Mouse (Mus musculus): Measurements from ENCODE around the gene Ptpn6.

Gene Ptpn6

GRCm38 (mm10) chr6:124755831-124756595, 17.5 kb upstream of the Ptpn6 start, which contains the start of the genes Gm45234 and Atn1:
Gene Gm45234, minus strand, starts transcription at chr6:124756021.
Gene Atn1, minus strand, starts transcription at chr6:124756524.
- no peak for DNase-seq (ENCODE audit: low read depth in 1 of 2, low spot score in 2 of 2)

GRCm38 (mm10) chr6:124755306-124755705, 16.8 kb upstream of the Ptpn6 start:
- no peak for DNase-seq (ENCODE audit: low read depth in 1 of 2, low spot score in 2 of 2)

- no peak for DNase-seq (ENCODE audit: low read depth in 1 of 2, low spot score in 2 of 2)
These were observed 15.3 kb upstream of the Ptpn6 start for GRCm38 (mm10) chr6:124753861-124754260.

GRCm38 (mm10) chr6:124750405-124750804, 11.9 kb upstream of the Ptpn6 start:
- no peak for DNase-seq (ENCODE audit: low read depth in 1 of 2, low spot score in 2 of 2)

GRCm38 (mm10) chr6:124746654-124747632, 8.4 kb upstream of the Ptpn6 start:
- no peak for DNase-seq (ENCODE audit: low read depth in 1 of 2, low spot score in 2 of 2)

GRCm38 (mm10) chr6:124746296-124746605, 7.7 kb upstream of the Ptpn6 start:
- DNase-seq (ENCODE audit: low read depth in 1 of 2, low spot score in 2 of 2), result no peak

GRCm38 (mm10) chr6:124745490-124746295, 7.2 kb upstream of the Ptpn6 start:
- DNase-seq (ENCODE audit: low read depth in 1 of 2, low spot score in 2 of 2), result peak; percentile 83 to 91

- DNase-seq (ENCODE audit: low read depth in 1 of 2, low spot score in 2 of 2), result no peak
These were observed 6.3 kb upstream of the Ptpn6 start for GRCm38 (mm10) chr6:124744755-124745321.

- no peak for DNase-seq (ENCODE audit: low read depth in 1 of 2, low spot score in 2 of 2)
These were observed 5.1 kb upstream of the Ptpn6 start for GRCm38 (mm10) chr6:124743647-124744046.

- no peak for DNase-seq (ENCODE audit: low read depth in 1 of 2, low spot score in 2 of 2)
These were observed 4.5 kb upstream of the Ptpn6 start for GRCm38 (mm10) chr6:124742839-124743514.

GRCm38 (mm10) chr6:124741842-124742241, 3.3 kb upstream of the Ptpn6 start:
- no peak for DNase-seq (ENCODE audit: low read depth in 1 of 2, low spot score in 2 of 2)

GRCm38 (mm10) chr6:124740888-124741761, 2.6 kb upstream of the Ptpn6 start, which contains the start of gene Grcc10:
Gene Grcc10, minus strand, starts transcription at chr6:124741374.
- peak; percentile 82 to 83 for DNase-seq (ENCODE audit: low read depth in 1 of 2, low spot score in 2 of 2)

- DNase-seq (ENCODE audit: low read depth in 1 of 2, low spot score in 2 of 2), result no peak
These were observed 1.8 kb upstream of the Ptpn6 start for GRCm38 (mm10) chr6:124740211-124740887.

GRCm38 (mm10) chr6:124739231-124739796, 800 bp upstream of the Ptpn6 start:
- no peak for DNase-seq (ENCODE audit: low read depth in 1 of 2, low spot score in 2 of 2)

GRCm38 (mm10) chr6:124737040-124737439, 1.5 kb downstream of the Ptpn6 start:
- DNase-seq (ENCODE audit: low read depth in 1 of 2, low spot score in 2 of 2), result no peak

GRCm38 (mm10) chr6:124734417-124734816, 4.1 kb downstream of the Ptpn6 start:
- DNase-seq (ENCODE audit: low read depth in 1 of 2, low spot score in 2 of 2), result no peak

- peak; percentile 75 to 78 for DNase-seq (ENCODE audit: low read depth in 1 of 2, low spot score in 2 of 2)
These were observed 5.8 kb downstream of the Ptpn6 start for GRCm38 (mm10) chr6:124732476-124733370.
